In the genomic region with DNA sequence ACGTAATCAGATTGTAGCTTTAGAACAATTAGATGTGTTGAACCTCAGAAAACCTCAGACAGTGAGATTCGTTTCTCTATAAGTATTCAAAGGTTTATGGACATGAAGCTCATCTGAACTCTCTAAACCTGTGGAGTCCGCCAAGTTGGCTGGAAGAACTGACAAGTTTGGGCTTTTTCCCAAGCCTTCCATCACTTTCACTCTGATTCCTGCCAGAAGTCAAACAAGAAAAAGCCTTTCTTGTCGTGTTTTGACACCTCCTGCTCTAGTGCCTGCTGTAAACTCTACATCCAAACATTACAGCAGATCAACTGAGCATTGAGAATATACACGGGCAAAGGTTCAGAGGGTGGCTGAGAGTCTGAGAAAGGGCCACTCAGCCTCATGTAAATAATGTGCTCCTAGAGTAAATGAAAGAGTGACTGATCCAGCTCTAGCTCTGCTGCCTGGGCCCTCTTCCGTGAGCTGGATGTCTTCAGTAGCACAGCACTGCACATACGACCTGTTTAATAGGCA, we compare ENCODE assay signal across 26 mouse cellular contexts.
DNase-seq lines count a peak whose midpoint lies in the region; ATAC-seq lines count a peak whose summit lies in the region.
"Had no signal": no experiment of that assay in that cellular context is flagged by ENCODE, and none has a peak within 500 bp of the region (broad histone marks: within the 10 kb centered on the region; RNA-seq: fewer than 3 reads in every experiment).

No protein-coding gene starts in this region.

- H3K4me2 ChIP-seq in embryonic facial prominence, embryonic 14.5 days (ENCODE audit: low read depth, low read length): no peak overlapping the region
- no peak overlapping the region for H3K4me2 ChIP-seq in heart, embryonic 13.5 days
- no peak overlapping the region for H3K4me2 ChIP-seq in lung, embryonic 15.5 days
- H3K4me2 ChIP-seq: embryonic facial prominence, embryonic 15.5 days; heart, embryonic 11.5 days; intestine, embryonic 15.5 days; midbrain, embryonic 15.5 days; neural tube, embryonic 15.5 days; stomach, embryonic 15.5 days had no signal

- H3K9ac ChIP-seq in embryonic facial prominence, embryonic 14.5 days (ENCODE audit: low read depth, low read length): no peak overlapping the region
- no peak overlapping the region for H3K9ac ChIP-seq in heart, embryonic 13.5 days
- H3K9ac ChIP-seq in lung, embryonic 15.5 days: no peak overlapping the region
- H3K9ac ChIP-seq: embryonic facial prominence, embryonic 15.5 days; intestine, embryonic 15.5 days; midbrain, embryonic 15.5 days; neural tube, embryonic 15.5 days; stomach, embryonic 15.5 days had no signal

- H3K27ac ChIP-seq in embryonic facial prominence, embryonic 14.5 days (replicated peaks; ENCODE audit: low read depth, low read length): no peak overlapping the region
- H3K27ac ChIP-seq in embryonic facial prominence, embryonic 10.5 days (replicated peaks): no peak overlapping the region
- H3K27ac ChIP-seq in heart, embryonic 13.5 days (replicated peaks): peak overlapping the region; percentile 61
- H3K27ac ChIP-seq in lung, embryonic 15.5 days: no peak overlapping the region
- H3K27ac ChIP-seq: embryonic facial prominence, embryonic 15.5 days; intestine, embryonic 15.5 days; midbrain, embryonic 10.5 days; midbrain, embryonic 15.5 days; neural tube, embryonic 15.5 days; stomach, embryonic 15.5 days had no signal

- intact Hi-C loops in gastrocnemius, postnatal 36 days (cut with DNase I): no loop called here

- no peaks in the 10 kb centered on the region for H3K9me3 ChIP-seq in embryonic facial prominence, embryonic 14.5 days (ENCODE audit: control insufficient read depth, low read length)
- H3K9me3 ChIP-seq in embryonic facial prominence, embryonic 10.5 days: no peaks in the 10 kb centered on the region
- no peaks in the 10 kb centered on the region for H3K9me3 ChIP-seq in heart, embryonic 13.5 days
- no peaks in the 10 kb centered on the region for H3K9me3 ChIP-seq in lung, embryonic 15.5 days
- H3K9me3 ChIP-seq: embryonic facial prominence, embryonic 15.5 days; intestine, embryonic 15.5 days; midbrain, embryonic 10.5 days; midbrain, embryonic 15.5 days; neural tube, embryonic 15.5 days; stomach, embryonic 15.5 days had no signal

- ATAC-seq in embryonic facial prominence, embryonic 14.5 days (ENCODE audit: low read depth): no peak
- no peak for ATAC-seq in heart, embryonic 13.5 days (ENCODE audit: extremely low read depth, insufficient number of reproducible peaks, low FRiP score, low TSS enrichment)
- ATAC-seq in lung, embryonic 15.5 days (ENCODE audit: borderline replicate concordance, extremely low read depth, low FRiP score, low TSS enrichment): peak; percentile 77
- ATAC-seq: hindbrain, embryonic 16.5 days; intestine, embryonic 15.5 days; midbrain, embryonic 15.5 days had no signal

- no peaks in the 10 kb centered on the region for H3K27me3 ChIP-seq in embryonic facial prominence, embryonic 14.5 days (replicated peaks; ENCODE audit: control insufficient read depth, insufficient read depth, low read length)
- no peaks in the 10 kb centered on the region for H3K27me3 ChIP-seq in embryonic facial prominence, embryonic 10.5 days (replicated peaks; ENCODE audit: low read depth, poor library complexity, severe bottlenecking)
- H3K27me3 ChIP-seq in heart, embryonic 13.5 days (replicated peaks): no peaks in the 10 kb centered on the region
- no peaks in the 10 kb centered on the region for H3K27me3 ChIP-seq in lung, embryonic 15.5 days
- H3K27me3 ChIP-seq: CH12.LX; embryonic facial prominence, embryonic 15.5 days; intestine, embryonic 15.5 days; midbrain, embryonic 15.5 days; neural tube, embryonic 15.5 days; stomach, embryonic 15.5 days had no signal

- H3K4me3 ChIP-seq in embryonic facial prominence, embryonic 14.5 days (ENCODE audit: low read depth, low read length): no peak overlapping the region
- H3K4me3 ChIP-seq in embryonic facial prominence, embryonic 10.5 days: no peak overlapping the region
- no peak overlapping the region for H3K4me3 ChIP-seq in heart, embryonic 13.5 days
- no peak overlapping the region for H3K4me3 ChIP-seq in lung, embryonic 15.5 days
- H3K4me3 ChIP-seq: embryonic facial prominence, embryonic 15.5 days; intestine, embryonic 15.5 days; midbrain, embryonic 10.5 days; midbrain, embryonic 15.5 days; neural tube, embryonic 15.5 days; stomach, embryonic 15.5 days had no signal

- peak; percentile 22 for DNase-seq in embryonic facial prominence, embryonic 14.5 days (ENCODE audit: low spot score)
- DNase-seq in embryonic facial prominence, embryonic 10.5 days (ENCODE audit: low spot score): no peak
- no peak for DNase-seq in heart, adult 8-10 months (ENCODE audit: low spot score)
- DNase-seq in lung, adult 18-20 months: no peak
- DNase-seq in lung, postnatal 14 days: peak; percentile 27
- no peak for DNase-seq in gastrocnemius, postnatal 36 days
- DNase-seq: adrenal gland, postnatal 10 days; cerebellum, adult 11-12 months; cerebellum, adult 9-11 months; gastrocnemius, postnatal 10 days; kidney, adult 2 months; kidney, postnatal 4 days; liver; retina, postnatal 1 day; right cerebral cortex, postnatal 25 days had no signal

- WGBS in embryonic facial prominence, embryonic 14.5 days: 74% methylated on average over 7 of the region's 7 CpGs
- 79% methylated on average over 7 of the region's 7 CpGs for WGBS in embryonic facial prominence, embryonic 10.5 days
- 59% methylated on average over 7 of the region's 7 CpGs for WGBS in heart, embryonic 13.5 days
- 31% methylated on average over 7 of the region's 7 CpGs for WGBS in lung, embryonic 15.5 days

- H3K36me3 ChIP-seq in embryonic facial prominence, embryonic 14.5 days (ENCODE audit: control insufficient read depth, insufficient read depth, low read length): no peaks in the 10 kb centered on the region
- no peaks in the 10 kb centered on the region for H3K36me3 ChIP-seq in embryonic facial prominence, embryonic 10.5 days (replicated peaks)
- H3K36me3 ChIP-seq in heart, embryonic 13.5 days: no peaks in the 10 kb centered on the region
- H3K36me3 ChIP-seq in lung, embryonic 15.5 days: no peaks in the 10 kb centered on the region
- H3K36me3 ChIP-seq: embryonic facial prominence, embryonic 15.5 days; intestine, embryonic 15.5 days; midbrain, embryonic 10.5 days; midbrain, embryonic 15.5 days; neural tube, embryonic 15.5 days; stomach, embryonic 15.5 days had no signal

- peaks cover 4% of the 10 kb centered on the region; the same call in 1 of the 2 replicates for H3K4me1 ChIP-seq in embryonic facial prominence, embryonic 14.5 days (ENCODE audit: control insufficient read depth, insufficient read depth, low read length)
- H3K4me1 ChIP-seq in embryonic facial prominence, embryonic 10.5 days: no peaks in the 10 kb centered on the region; the same call in 1 of the 2 replicates
- no peaks in the 10 kb centered on the region; the same call in 1 of the 2 replicates for H3K4me1 ChIP-seq in heart, embryonic 13.5 days
- H3K4me1 ChIP-seq in lung, embryonic 15.5 days: no peaks in the 10 kb centered on the region
- H3K4me1 ChIP-seq: embryonic facial prominence, embryonic 15.5 days; intestine, embryonic 15.5 days; midbrain, embryonic 10.5 days; midbrain, embryonic 15.5 days; neural tube, embryonic 15.5 days; stomach, embryonic 15.5 days had no signal

Comparison
In these comparisons a context has a peak if more than half of its experiments do, and no peak if none do; other contexts are left out.
1. DNase-seq: peak in embryonic facial prominence, embryonic 14.5 days (single experiment) and lung, postnatal 14 days (single experiment); none in embryonic facial prominence, embryonic 10.5 days (single experiment), heart, adult 8-10 months (single experiment), lung, adult 18-20 months (0 of 2) and gastrocnemius, postnatal 36 days (0 of 2).